Mouse (Mus musculus): Measurements from ENCODE around the gene Efnb2.

GRCm38 (mm10) chr8:8592331-8592730 lies 68.7 kb downstream of the Efnb2 start:
- no peak for TF ChIP-seq POLR2A (IDR thresholded peaks at IDR 0.05; ENCODE audit: insufficient read depth, low read depth, low read length)
- no peak for TF ChIP-seq CTCF (IDR thresholded peaks at IDR 0.05)
- no peak for TF ChIP-seq EP300 (IDR thresholded peaks at IDR 0.05; ENCODE audit: insufficient read depth, low read depth, low read length)

Measured in heart, adult 2 months (tissue).